Mouse (Mus musculus) ovary, postnatal 14 days (tissue): ENCODE measurements around the gene Nek6.

ENCODE experiments used
- DNase-seq: peaks from one replicate; pipeline ENCODE4 v3.0.0; 2022; ENCODE audit warnings: low spot score

Nek6 gene

DNA sequence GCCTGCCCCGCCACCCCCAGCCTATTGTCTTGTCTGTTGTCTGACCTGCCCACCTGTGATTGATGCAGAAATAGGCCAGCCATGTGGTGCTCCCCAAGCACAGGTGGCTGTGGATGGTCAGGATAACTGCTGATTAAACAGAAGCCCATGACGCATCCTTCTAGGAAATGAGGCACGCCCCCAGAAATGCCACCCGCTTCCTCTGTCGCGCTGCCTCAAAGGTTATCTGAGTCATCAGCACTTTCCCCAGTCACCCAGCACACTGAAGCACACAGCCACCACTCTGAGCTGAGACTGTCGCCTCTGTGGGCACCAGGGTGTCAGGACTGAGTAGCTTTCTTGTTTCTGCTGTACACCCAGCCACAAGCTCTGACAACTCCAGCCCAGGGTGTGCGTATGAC is 24.9 kb downstream of the Nek6 start:
- no peak for DNase-seq

DNA sequence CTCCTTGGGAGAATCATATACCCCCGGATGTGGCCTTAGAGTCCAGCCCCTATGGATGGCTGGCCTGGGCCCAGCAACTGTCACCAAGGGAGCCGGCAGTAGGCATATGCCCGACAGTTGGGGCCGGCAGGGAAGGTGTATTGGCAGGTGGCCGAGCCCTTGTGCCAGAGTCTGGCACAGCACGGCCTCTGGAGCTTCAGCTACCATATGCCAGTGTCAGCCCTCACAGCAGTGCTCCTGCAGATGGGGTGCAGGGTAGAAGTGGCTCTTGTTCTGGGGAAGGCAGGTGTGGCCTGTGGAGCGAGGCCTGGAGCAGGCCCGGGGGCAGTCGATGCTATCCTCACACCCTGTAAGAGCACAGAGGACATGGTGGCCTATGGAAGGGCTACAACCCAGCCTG is 28.2 kb downstream of the Nek6 start:
- no peak for DNase-seq

DNA sequence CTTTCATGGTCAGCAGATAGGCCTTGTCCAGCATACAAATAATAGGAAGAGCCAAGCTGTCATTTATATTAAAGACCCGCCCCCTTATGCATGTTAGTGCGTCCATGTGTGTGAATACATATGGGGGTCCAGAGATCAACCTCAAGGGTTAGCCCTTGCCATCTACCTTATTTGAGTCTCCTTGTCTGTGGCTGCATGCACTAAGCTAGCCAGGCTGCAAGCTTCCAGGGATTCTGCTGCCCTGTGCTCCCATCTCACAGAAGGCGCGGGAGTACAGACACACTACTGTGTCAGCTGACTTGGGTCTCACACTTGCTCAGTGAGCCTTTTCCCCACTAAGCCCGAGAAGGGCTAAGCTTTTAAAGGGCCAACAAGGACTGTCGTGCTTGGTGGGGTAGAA is 29.2 kb downstream of the Nek6 start:
- no peak for DNase-seq

DNA sequence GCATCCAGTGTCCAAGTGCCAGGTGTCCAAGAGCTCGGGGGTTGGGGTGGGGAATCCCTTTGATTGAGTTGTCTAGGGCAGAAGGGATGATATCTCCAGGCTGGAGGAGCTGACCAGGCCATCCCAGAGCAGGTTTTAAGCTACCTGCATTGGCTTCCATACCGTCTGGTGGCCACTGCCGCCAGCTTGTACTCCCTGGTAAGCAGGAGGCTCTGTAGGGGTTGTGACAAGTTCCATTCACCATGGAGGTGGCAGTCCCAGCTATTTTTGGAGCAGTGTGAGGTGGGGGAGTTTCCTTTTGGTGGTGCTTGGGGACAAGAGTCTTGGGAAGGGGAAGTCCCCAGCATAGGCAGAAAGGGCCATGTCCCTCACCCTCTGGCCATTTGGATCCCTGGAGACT is 29.7 kb downstream of the Nek6 start:
- DNase-seq, result no peak

DNA sequence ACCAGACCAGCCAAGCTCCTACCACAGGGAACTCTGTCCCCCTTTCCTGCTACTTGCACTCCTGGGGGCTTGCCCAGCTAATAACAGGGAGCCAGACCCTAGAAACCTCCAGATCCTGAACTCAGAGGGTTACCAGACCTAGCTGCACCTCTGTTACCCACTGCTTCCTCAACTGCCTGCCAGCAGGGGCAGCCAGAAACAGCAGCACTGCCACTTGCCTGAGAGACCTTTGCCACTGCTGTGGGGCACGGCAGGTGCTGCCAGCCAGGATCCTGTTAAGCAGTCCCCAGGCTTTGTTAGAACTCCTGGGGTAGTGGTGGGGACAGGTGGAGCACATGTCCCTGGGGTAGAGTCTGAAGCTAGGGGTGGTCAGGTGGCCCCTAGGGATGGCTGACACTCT is 30.1 kb downstream of the Nek6 start:
- DNase-seq, result no peak

DNA sequence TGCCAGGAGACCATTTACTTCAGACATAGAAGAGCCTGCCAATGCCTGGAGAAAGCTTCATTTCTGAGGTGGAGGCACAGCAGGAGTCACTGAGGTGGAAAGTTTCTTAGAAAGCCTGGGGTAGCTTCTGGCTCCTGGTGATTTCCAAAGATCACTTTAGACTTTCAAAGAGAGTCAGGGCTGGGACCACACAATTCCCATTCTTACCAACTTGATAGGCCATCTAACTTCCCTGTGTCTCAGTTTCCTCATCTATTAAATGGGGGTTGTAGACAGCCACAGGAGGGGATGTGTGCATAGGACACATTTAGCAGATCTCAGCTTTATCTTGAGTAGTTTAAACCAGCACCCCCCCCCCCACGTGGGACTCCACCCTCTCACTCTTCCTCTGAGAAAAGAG is 30.9 kb downstream of the Nek6 start:
- no peak for DNase-seq

DNA sequence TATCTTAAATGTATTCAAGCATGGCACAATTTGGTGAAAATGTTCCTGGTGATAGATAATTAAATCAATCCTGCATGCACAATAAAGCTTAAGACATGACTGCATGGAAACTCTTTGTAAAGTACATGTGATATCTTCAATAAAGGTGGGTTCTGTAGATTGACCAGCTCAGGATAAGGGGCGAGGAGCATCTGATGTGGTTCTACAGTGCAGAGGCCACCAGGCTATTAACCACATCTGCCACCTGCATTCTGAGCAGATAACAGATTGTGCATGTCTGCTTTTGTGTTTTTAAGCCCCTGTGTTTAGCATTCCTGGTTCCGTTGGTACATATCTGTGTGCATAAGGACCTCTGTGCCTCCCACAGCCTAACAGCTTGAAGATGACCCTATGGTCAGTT is 31.7 kb downstream of the Nek6 start:
- DNase-seq, result no peak

DNA sequence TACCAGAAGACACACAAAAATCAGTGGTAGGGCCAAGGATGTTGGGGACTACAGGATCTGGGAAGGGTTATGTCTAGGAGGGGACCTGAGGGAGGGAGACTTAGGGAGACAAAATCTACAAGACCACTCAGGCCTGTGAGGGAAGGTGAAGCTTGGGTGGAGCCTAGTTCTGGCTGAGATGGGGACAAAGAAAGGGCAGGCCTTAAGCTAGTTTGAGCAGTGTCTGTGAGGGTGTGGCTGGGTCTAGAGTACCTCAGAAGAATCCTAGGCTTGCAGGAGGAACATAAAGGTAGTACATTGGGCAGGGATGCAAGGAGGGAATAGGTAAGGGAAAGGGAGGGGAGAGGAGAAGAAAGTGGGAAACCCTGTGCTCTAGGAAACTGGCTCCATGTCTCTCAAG is 32.9 kb downstream of the Nek6 start:
- no peak for DNase-seq

DNA sequence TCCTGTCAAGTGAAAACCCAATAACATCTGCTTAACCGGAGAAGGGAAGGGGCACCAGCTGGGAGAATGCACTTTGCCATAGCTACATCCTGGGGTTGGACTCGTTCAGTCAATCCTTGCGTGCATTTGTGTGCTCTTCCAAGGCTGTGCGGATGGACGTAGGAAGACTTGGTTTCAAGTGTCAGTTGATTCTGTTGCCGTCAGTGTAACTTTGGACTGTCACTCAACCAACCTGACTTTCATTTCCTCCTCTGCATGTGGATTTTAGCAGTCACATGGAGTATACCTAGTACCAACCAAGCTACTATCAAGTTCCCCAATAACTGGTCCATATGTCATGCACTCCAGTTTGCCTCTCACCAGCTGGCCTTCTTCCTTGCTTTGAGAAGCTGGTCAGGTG is 33.5 kb downstream of the Nek6 start:
- no peak for DNase-seq

DNA sequence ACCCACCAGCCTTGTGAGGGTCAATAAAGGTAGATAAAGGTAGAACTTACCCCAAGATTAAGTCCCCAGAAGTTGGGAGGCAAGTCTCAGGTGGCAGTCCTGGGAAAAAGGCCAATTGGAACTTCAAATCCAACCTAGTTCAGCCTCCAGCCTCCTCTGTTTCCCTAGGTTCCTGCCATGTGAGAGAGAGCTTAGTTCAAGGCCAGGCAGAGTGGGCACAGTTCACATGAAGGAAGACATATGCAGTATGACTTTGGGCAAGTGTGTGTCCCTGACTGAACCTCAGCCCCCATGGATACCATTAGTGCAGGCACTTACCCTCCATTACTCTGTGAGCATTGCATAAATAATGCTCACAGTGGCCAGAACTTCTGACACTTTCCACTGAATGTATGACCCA is 34.3 kb downstream of the Nek6 start:
- no peak for DNase-seq

DNA sequence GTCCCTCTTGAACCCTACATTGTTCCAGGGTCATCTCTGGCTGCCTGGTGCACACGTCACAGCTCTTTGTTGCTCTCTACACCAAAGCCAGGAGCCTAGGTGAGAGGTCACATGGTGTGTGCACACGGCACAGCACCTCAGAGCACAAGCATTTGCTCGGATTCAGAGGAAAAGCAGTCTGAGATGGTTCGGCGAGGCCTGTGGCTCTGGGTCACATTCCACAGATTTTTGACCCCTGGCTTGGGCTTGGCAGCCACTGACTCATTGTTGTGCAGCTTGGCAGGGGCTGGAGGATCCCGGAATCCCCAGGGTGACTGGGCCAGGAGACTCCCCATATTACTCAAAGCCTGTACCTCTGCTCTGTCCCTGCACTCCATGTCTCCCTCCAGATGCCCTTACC is 34.8 kb downstream of the Nek6 start:
- no peak for DNase-seq

DNA sequence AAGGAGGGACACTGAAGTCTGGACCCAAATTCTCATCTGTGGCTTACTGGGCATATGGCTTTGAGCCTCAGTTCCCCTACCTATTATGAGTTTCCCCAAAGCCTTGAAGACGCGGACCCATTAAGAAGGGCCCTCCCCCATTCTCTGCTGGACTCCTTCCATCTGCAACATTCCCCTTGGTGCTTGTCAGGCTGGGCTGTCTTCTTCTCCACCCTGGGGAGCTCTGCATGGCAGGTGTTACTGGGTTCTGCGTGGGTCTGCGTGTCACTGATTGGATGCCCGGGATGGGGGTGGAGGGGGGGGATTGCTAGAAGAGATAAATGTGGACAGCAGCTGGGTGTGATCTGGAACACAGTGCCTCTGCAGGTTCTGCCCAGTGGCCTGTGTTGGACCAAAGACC is 35.3 kb downstream of the Nek6 start:
- no peak for DNase-seq

DNA sequence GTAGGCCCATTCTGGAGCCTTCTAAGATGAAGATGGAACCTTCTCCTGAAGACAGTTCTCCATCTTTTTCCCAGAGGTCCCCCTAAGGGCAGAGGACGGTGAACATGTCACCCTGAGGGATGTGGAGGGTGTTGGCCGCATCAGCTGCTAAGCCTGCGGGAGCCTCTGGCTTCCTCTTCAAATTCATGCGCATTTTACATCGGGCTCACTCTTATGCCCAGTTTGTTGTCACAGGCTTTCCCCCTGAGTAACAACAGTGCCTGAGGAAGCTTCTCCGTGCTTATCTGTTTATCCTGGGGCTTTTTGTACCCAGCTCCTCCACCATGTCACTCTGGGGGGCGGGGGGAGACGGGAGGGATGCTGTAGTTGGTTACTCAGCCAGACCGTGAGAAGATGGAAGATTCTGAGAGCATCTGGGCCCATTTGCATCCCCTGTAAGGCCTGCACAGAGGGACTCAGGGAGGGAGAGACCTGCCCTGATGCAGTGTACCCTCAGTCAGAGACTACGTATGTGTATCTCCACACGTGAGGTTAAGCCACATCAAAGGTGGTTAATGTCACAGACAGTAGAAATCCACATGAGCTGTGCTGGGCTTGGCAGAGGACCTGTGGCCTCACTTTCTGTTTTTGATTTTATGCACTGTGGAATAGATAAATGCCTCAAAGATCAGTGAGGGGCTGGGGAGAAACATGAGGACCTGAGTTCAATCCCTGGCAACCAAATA is 36.5 kb downstream of the Nek6 start:
- no peak for DNase-seq

DNA sequence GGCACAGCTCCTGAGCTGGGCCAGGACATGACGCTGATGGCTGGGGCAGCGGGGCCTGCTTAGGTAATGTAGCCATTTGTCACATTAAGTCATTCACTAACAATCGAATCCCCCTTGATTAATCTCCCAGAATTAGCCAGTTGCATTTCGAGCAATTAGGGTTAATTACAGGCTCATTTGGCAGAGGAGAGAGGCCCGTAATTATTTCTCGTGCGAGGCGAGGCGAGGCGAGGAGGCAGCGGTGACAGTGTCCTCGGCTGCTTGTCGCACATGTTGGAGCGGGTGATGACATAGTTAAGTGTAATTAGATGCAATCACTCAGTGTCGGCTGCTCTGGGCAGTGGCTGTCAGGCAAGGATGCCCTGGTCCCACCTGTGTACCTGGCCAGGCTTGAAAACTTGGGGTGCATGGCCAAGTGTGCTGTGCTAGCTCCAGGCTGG is 40.6 kb downstream of the Nek6 start:
- DNase-seq, result no peak

DNA sequence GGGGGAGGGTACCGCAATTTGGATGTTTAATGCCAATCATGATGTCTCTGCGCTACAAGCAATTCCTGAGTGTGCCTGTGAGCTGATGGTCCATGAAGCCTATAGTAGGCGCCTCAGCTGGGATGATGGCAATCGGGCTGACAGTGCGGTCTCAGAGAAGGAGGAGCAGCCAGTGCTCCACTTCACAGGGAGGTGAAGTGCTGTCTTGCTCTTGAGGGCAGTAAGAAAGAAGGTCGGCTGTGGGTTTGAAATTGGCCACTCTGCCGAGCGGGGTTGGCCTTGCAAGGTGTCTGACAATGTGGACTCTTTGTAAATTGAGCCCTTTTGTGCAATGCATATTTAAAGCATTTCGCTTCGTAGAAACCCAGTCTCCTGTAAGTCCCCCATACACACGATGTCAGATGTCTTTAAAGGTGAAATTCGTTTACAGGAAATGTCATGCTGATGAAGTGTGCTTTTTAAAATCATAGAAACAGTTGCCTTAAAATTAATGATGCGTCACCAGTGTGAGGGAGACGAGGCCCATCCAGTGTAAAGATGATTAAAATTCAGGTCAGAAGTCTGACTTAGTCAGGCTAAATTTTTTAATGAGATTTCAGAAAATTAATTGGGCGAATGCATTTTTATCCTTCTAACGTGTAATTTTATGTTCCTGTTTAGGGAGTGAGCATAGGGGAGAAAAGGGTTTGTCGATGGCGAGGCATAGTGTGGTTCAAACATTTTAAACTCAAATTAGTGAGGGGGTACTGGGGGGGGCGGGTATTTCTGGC is 43.0 kb downstream of the Nek6 start:
- no peak for DNase-seq

DNA sequence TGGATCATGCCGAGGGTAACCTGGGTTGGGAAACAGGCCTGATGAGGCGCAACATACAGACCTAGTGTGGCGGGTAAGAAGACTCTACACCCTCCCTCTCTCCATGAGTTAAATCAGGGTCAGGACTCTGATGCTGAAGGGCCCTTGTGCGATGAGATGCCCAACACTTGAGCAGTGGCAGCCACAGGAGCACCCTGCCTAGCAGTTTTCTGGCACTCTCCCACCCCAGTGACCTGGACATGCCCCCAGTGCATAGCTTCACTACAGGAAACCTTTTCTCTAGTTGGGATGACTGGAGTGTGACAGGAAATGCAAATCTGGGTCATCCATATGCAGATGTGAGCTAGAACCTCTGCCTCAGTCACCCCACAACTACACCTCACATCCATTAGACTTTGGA is 44.2 kb downstream of the Nek6 start:
- DNase-seq, result no peak

DNA sequence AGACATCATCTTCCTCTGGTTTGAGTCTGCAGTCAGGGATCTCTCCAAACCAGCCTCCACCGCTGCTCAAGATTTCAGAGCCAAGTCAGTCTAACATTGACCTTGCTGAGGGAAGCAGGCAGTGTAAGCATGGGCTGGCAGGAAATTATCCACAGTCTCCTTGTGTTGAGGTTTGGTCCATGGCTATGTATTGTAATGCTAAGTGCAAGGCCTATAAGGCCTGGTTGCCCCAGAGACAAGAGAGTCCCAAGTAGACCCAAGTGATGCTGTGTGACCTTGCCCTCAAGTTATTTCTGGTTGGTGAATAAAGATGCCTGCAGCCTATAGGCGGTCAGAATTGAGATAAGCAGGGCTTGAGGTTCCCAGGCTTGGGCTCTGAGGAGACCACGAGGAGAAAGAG is 45.3 kb downstream of the Nek6 start:
- no peak for DNase-seq

DNA sequence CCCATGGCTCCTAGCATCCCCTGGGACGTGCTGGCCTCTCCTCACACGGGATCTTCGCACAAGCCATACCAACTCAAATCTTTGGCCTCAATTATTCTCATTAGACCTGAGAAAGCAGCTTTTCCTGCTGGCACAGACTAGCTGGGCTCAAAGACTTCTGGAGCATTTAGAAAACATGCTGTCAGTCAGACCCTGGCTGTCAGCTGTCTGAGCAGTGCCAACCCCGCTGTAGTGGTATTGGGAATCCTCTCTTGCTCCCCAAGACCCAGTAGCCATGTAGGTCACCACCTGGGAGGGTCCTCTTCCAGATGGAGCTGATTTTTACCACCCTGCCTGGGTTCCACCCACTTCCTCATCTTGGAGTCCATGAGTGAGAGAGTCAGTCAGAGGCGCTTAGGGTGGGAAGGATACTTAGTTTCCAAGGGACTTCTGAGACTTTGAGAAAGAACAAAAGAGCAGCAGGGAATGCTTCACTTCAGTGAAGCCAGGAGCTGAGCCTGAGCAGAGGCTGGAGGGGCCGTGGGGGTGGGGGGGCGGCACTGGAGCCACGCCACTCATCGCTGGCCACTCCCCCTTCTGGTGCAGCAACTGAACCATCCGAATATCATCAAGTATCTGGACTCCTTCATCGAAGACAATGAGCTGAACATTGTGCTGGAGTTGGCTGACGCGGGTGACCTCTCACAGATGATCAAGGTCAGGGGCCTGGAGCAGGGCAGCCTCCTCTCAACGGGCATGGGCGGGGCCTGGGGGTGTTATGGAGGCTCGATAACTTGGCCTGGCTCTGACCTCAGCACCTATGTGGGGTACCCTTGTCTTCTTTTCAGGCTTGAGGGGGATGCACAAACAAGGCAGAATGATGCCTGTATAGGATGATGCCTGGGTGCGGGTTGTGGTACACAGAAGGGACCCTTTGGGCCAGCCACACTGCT is 49.1 kb downstream of the Nek6 start:
- no peak for DNase-seq

DNA sequence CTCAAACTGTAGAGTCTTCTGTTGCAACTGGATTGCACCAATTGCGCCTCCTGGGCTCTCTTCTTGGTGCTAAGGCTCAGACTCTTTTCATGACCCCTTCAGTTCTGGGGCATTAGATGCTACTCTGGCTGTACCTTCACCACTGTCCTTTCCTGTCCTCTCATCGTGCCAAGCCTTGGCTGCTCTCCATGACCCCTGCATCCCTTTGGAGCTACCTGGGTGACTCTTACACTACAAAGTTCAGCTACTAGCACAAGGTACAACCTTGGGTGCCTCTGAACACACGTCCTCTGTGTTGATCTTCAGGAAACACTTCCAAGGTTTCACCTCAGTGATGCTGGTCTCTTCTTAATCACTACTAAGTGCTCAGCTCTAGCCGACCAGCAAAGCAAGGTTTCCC is 51.2 kb downstream of the Nek6 start:
- no peak for DNase-seq

DNA sequence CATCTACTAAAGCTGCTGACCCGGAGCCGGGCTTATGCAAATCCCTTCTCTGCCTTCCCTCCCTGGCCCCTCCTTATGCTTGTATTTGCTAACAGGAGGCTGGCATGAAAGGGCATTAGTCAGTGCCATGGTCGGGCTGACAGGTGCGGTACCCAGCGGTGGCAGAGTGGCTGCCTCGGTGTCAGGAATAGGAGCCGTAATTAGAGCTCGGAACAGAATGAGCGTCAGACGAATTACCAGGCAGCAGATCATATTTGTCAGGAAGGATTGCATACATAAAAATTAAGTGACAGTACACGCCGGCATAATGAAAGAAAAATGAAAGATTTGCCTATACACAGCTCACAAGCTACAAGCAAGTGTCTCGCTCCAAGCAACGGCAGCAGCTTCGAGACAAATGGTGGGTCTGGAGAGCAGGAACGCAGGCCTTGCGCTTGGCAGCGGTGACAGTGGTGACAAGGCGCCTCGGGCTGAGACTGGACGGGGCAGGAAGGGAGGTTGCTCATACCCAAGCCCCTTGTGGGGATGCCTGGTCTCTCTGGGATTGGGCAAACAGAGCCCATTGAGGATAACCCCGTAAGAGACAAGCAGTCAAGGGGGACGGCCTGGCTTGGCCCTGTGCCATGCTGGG is 60.6 kb downstream of the Nek6 start:
- DNase-seq, result no peak

DNA sequence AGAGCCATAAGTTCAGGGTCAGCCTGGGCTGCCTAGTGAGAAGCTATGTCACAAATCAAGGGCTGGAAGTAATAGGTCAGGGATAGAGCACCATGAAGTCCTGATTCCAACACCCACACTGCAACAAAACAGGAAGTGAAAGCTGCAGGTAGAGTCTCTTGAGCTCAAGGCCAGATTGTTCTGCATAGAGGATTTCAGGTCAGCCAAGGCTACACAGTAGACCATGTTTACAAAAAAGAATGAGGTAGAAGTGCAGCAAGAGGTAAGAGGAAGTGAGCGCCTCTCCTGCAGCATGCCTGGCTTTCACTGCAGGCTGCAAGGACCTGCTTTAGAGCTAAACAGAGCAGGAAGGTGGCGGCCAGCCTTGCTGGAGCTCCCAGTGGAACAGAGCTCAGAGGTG is 63.3 kb downstream of the Nek6 start:
- no peak for DNase-seq
